Mouse (Mus musculus) gastrocnemius, adult 2 months (tissue): ENCODE data around the gene Il17a. TPM values are rescaled to one million over a fixed set of nuclear protein-coding genes. Genes with fewer than 3 reads are reported as not detected.
"Not testable (repeated sequence)": the region's sequence is repeated elsewhere in the genome, so short reads cannot be mapped to it uniquely, and the experiment has no call there.

Source experiments
- DNase-seq: peaks from one replicate; pipeline ENCODE4 v3.0.0; 2022
- H3K27ac ChIP-seq: fragments of 200-600 bp; 2 replicates; pipeline ENCODE4 v1.8.1; 2022; ENCODE audit warnings: mild to moderate bottlenecking
- H3K4me3 ChIP-seq: fragments of 200-600 bp; 2 replicates; pipeline ENCODE4 v1.8.1; 2022; ENCODE audit warnings: mild to moderate bottlenecking, moderate library complexity
- CTCF ChIP-seq: fragments of 200-600 bp; IDR thresholded peaks from 2 replicates; pipeline ENCODE4 v1.8.1; 2022; ENCODE audit warnings: antibody characterized with exemption, mild to moderate bottlenecking, moderate library complexity
- intact Hi-C: fragments of 180-260 bp; cut with DNase I; formaldehyde crosslinking; loops from one replicate; pipeline ENCODE4 v1.15.1; 2025
- microRNA-seq: library from miRNA; unstranded; fragments of <30 nt; microRNA quantifications from one replicate; pipeline ENCODE4 v1.2.0, GENCODE M21; 2021
- total RNA-seq, 2 experiments: library from RNA; stranded (reverse); gene quantifications; 2 replicates each; pipeline ENCODE4 v1.2.3; 2021

Il17a gene
- total RNA-seq, 2 experiments from 2014 or later, result not detected

DNA sequence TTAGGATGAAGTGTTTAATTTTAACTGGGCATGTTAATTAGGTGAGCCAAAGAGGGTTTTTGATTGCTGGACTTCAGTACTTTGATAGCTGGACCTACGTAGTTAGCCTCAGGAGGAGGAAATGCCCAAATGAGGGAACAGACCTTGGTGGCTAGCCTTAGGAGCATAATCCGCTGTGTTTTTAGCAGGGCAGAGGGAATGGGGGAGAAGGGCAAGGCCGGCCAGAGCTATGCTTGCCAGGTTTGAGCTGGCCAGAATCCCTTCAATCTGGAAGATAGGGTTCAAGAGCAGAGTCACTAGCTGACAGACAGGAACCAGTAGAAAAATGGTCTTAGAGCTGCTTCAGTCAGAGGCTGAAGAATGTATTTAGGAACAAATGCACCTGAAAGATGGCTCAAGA lies 26.9 kb downstream of the Il17a start:
- Histone ChIP-seq H3K27ac (no peak overlapping the region), H3K4me3 (no peak overlapping the region)
- intact Hi-C loops, result no loop called here
- no peak for TF ChIP-seq CTCF
- DNase-seq, result no peak

GRCm38 (mm10) chr1:20759799-20760198 lies 29.1 kb downstream of the Il17a start:
- H3K27ac ChIP-seq, result no peak overlapping the region
- intact Hi-C loops, result no loop called here

GRCm38 (mm10) chr1:20760331-20760730 lies 29.6 kb downstream of the Il17a start:
- no peak for TF ChIP-seq CTCF
- H3K27ac ChIP-seq, result no peak overlapping the region
- H3K4me3 ChIP-seq, result no peak overlapping the region
- intact Hi-C loops, result no loop called here
- DNase-seq, result no peak

More at GRCm38 (mm10) chr1:20759799-20760198, 29.1 kb downstream of the Il17a start:
- TF ChIP-seq CTCF, result no peak
- no peak overlapping the region for H3K4me3 ChIP-seq
- no peak for DNase-seq

DNA sequence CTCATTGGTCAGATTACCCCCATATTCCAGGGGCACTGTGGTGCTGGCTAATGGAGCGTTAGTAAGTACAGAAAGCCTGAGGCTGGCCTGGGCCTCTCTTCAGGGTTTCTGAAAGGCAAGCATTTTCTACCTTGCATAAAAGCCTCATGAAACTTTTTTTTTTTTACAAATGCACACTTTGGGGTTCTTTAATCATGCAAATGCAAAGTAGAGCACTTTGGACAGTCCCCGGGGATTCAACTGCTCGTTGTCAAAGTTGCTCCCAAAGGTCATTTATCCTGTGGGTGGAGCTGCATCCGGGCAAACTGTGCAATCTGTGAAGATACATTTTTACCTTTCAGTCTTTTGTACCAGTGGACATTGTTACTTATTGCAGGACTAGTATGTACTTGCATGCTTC lies 30.7 kb downstream of the Il17a start:
- no peak for DNase-seq
- H3K27ac ChIP-seq, result no peak overlapping the region
- intact Hi-C loops, result no loop called here
- TF ChIP-seq CTCF, result no peak
- H3K4me3 ChIP-seq, result no peak overlapping the region

DNA sequence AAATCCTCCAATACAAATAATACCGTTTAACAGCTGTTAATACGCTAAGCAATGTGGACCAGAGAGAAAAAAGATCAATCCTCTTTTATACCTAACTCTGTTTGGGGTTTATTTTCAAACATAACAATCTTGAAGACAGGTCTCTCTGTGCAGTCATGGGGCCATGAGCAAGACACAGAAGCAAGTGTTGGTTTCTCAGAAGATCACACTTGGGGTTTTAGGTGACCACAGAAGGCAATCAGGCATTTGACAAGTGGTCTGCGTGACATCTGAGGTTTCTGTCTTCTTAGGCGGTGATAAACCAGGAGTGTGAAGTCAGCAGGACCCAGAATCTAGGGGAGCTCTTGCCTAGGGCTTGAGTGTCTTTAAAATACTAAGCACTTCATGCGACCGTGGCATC lies 35.8 kb downstream of the Il17a start:
- no peak overlapping the region for H3K4me3 ChIP-seq
- intact Hi-C loops, result no loop called here

GRCm38 (mm10) chr1:20774026-20774730 lies 43.5 kb downstream of the Il17a start:
- H3K27ac ChIP-seq, DNase-seq, intact Hi-C loops, H3K4me3 ChIP-seq: not testable (repeated sequence)

More for the DNA sequence above, 35.8 kb downstream of the Il17a start:
- H3K27ac ChIP-seq, result no peak overlapping the region
- no peak for TF ChIP-seq CTCF
- DNase-seq, result no peak

DNA sequence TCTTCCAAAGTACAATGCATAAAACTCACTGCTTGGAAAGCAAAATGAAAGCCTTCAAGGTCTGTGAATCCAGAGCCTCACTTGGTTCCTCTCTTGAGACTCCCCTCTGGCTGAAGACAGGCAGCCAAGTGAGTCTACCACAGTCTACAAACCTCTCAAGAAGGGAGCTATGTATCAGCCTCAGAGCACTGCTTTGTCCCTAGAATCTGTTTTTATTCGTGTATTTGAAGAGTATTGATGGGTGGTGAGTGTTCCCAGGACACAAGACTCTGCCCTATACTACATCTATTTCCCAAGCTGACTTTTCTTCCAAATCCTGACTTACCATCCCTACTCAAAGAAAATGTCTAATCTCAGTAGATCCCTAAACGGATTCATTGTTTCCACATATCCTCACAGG lies 47.7 kb downstream of the Il17a start:
- Histone ChIP-seq H3K27ac (no peak overlapping the region), H3K4me3 (no peak overlapping the region)
- TF ChIP-seq CTCF, result no peak
- no peak for DNase-seq
- intact Hi-C loops, result no loop called here

Small RNA genes lying within 50 kb of the gene (microRNA-seq; reads per million reads assigned to microRNA genes)
- gene Mir133b, result 39.0 reads per million, percentile 27 among the genes with 10 or more reads in this experiment

Other genes starting within 250 kb of the Il17a start
- under 1 TPM in 1 of 2 experiments, not detected in 1; 0.06 TPM for gene Pkhd1, start 112.8 kb upstream of the Il17a start, total RNA-seq
- gene Il17f, start 59.7 kb downstream of the Il17a start, total RNA-seq, result not detected
- 1 to 10 TPM; 2.6 to 3.0 TPM for gene Mcm3, start 89.4 kb downstream of the Il17a start, total RNA-seq
- gene Paqr8, start 159.7 kb downstream of the Il17a start, total RNA-seq, result under 1 TPM; 0.36 to 0.73 TPM
- gene Efhc1, start 220.7 kb downstream of the Il17a start, total RNA-seq, result under 1 TPM; 0.18 to 0.50 TPM